Mouse (Mus musculus): ENCODE results near the gene Ltbp1. TPM values are rescaled to one million over a fixed set of nuclear protein-coding genes. Genes with fewer than 3 reads are reported as not detected.

Ltbp1 gene
- total RNA-seq (2021): 1 to 10 TPM; 5.0 to 5.1 TPM
- long read RNA-seq, full-length matches to known transcripts: 1 of 4 reads
- long read RNA-seq, partial matches to known transcripts: 1 of 4 reads
- long read RNA-seq, other reads (novel, unspliced or antisense): 2 of 4 reads

DNA sequence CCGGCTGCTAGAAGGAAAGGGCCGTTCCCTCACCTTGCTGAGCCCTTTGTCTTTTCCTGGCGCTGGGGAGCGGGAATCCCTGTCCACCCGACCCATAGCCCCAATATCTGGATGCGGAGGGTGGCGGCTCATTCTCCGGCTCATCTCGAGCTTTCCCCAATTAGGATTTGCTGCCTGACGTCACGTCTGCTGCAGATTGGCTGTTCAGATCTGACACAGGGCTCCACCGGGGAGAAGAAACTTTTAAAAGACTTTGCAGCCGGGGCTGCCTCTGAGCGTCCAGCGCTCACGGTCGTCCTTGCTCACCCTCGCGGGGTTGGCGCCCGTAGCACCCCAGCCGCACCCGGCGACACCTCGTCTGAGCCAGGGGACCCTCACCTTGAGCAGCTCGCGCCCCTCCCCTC lies at the start of gene Ltbp1:
Gene Ltbp1, plus strand, starts transcription at position 288 of the 404 bp plus-strand sequence.
- peak; percentile 27 to 38 for DNase-seq (ENCODE audit: low spot score in 2 of 2)

- DNase-seq (ENCODE audit: low spot score in 2 of 2): no peak
Measured at GRCm38 (mm10) chr17:74959481-74960245, 45.7 kb upstream of the Ltbp1 start.

DNA sequence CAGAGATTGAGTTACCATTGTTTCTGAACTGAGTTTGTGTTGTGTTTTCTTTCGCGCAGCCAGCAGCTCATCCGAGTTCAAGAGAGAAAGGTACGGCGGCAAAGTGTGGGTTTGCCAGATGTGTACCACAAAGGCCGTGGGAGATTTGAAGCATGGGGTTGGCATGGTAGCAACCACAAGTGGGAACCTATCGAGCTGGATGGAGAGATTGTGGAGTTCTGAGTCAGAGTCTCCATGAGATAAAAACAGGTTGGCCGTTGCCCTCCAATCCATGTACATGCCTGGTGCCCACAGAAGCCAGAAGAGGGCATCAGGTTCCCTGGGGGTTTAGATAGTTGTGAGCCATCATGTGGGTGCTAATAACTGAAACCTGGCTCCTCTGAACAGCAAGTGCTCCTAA lies 42.1 kb upstream of the Ltbp1 start:
- DNase-seq (ENCODE audit: low spot score in 2 of 2): no peak

GRCm38 (mm10) chr17:74963861-74964260 lies 41.5 kb upstream of the Ltbp1 start:
- DNase-seq (ENCODE audit: low spot score in 2 of 2): no peak

GRCm38 (mm10) chr17:74967298-74967848 lies 38.0 kb upstream of the Ltbp1 start:
- DNase-seq (ENCODE audit: low spot score in 2 of 2): no peak

DNA sequence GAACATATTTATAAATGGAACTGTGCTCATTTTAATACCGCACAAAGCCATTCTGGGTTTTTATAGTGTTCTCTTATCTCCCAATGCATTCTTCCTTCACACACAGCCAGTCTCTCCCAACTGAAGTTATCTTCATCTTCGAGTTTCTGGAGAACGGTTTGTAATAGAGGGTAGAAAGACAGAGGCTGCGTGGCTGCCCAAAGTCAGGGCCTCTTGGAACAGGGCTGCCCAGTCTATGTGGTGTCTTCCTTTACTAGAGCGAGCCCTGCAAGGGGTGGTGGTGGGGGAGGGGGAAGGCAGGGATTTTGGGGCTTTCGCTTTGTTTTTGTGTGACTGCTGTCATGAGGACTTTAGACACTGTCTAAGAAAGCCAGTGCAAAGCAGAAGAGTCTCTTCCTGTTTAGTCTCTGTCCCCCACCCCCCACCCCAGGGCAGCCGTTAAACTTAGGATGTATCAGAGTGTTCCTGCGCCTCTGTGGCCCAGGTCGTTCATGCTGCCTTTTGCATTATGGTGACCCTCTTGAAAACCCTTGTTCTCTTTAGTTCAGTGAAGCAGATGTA lies 37.1 kb upstream of the Ltbp1 start:
- no peak for DNase-seq (ENCODE audit: low spot score in 2 of 2)

GRCm38 (mm10) chr17:74968738-74969271 lies 36.6 kb upstream of the Ltbp1 start:
- DNase-seq (ENCODE audit: low spot score in 2 of 2): no peak

DNA sequence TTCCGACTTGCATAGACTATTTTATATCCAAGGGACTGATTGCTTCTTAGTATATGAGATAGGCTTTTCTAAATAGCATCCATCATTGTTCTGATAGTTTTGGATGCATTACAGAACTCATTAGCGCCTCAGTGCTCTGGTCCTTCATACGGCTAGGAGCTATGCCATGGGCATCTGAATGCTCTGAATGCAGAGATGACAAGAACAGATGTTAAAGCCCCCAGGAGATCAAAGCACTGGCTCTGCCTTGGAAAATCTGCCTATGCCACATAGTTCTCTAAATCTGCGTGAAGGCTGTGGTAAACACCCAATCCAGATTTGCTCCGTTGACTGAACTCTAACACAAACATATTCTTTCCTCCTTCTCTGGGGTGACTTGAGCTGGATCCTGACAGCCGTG lies 30.2 kb upstream of the Ltbp1 start:
- DNase-seq (ENCODE audit: low spot score in 2 of 2): no peak

DNA sequence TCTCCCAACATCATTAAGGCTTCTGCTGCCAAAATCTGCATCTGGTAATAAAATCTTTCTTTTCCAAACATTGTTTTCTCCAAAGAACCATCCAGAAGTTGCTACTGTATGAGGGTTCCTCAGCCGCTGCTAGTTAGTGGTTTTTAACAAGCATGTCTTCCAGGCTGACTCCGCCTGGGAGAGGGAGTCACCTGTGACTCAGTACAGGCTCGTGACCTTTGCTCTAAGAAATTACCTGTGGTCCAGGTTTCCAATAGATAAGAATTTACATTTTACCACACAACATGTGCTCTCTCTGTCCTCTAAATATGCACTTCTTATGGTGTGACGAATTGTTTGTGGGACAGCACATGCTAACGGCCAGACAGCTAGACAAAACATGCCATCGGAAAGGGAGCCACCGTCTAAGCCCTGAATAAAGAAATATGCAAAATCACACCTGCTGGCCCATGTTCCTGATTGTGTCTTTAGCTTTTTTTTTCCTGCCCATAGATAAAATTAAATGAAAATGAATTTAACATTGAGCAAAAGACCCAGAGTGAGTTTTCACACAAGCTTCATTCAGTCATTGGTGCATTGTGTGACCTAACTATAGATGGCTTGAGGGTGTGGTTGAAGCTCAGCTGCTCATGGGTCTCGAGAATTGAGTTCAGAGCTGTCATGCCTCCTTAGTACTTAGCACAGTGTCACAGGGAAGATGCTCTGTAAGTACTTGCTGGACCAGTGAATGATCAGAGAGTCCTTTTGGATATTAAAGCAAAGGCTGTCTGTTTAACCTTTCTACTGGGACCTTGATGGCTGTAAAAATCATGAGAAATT lies 29.0 kb upstream of the Ltbp1 start:
- no peak for DNase-seq (ENCODE audit: low spot score in 2 of 2)

GRCm38 (mm10) chr17:74979767-74980166 lies 25.6 kb upstream of the Ltbp1 start:
- no peak for DNase-seq (ENCODE audit: low spot score in 2 of 2)

- no peak for DNase-seq (ENCODE audit: low spot score in 2 of 2)
Measured at GRCm38 (mm10) chr17:74981703-74982102, 23.7 kb upstream of the Ltbp1 start.

DNA sequence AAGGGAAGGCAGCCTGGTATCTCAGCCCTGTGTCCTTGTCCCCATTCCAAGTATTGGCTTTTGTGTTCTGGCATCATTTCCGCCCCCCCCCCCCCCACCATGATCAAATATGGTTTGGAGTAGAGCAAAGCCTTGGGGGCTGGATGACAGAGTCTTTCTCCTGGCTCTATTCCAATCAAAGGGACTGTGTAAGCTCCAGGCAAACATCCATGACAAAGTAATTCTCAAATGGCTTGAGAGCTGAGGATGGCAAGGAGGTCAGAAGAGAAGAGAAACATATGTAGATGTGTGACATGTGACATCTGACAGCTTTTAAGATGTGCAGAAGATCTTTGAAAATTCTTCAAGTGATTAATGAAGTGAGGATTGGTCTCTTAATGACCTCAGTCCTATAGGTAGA lies 22.5 kb upstream of the Ltbp1 start:
- DNase-seq (ENCODE audit: low spot score in 2 of 2): no peak

GRCm38 (mm10) chr17:74984071-74984470 lies 21.3 kb upstream of the Ltbp1 start:
- no peak for DNase-seq (ENCODE audit: low spot score in 2 of 2)

- peak; percentile 46 to 79 for DNase-seq (ENCODE audit: low spot score in 2 of 2)
Measured at GRCm38 (mm10) chr17:74984681-74985080, 20.7 kb upstream of the Ltbp1 start.

DNA sequence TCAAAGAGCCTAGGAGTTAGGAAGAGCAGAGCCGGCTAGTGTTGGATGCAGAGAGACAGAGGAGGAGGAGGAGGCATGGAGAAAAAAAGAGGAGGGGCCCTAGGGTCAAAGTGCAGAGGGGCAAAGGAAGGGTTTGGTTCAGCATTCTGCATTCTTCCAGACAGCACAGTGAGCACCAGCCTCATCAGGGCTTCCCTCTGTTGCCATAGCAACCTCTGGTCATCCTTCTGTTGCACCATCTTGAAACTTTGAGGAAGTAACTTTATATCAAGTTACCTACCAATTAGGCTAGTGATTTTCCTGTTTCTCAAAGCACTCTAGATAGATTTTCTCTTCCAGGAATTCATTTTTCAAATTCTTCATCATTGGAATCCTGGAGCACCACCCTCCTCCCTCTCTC lies 18.3 kb upstream of the Ltbp1 start:
- DNase-seq (ENCODE audit: low spot score in 2 of 2): no peak

DNA sequence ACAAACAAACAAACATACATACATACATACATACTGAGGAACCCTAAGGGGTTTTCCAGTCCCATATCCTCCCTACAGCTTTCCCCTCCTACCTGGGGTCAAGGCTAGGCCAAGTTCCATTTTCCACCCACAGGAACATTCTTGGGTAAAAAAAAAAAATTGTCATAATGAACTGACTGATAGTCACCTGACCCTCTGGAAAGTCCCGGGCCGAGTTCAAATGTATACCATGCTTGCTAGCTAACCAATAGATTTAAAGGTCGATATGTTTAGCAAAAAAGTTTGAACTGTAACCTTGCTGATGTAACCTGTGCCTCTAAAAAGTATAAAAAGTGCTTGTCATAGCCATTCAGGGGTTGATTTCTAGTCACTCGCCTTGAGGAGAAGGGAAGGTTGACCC lies 15.7 kb upstream of the Ltbp1 start:
- no peak for DNase-seq (ENCODE audit: low spot score in 2 of 2)

DNA sequence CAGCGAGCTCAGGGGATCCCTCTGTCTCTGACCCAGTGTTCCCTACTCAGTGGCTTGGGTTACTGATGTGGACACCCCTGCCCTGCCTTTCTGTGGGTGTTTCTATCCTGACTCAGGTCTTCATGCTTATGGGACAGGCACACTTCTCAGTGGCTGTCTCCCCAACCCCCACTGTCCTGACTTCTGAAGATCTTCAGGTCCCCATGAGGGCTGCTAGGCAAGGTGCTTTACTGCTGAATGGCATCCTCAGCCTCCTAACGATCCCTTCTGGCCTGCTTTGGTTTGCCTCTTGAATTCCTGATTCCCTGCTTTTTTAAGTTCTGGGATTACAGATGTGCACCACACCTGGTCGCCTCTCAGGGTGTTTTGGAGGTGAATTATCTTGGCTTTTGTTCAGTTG lies 14.8 kb upstream of the Ltbp1 start:
- DNase-seq (ENCODE audit: low spot score in 2 of 2): no peak

DNA sequence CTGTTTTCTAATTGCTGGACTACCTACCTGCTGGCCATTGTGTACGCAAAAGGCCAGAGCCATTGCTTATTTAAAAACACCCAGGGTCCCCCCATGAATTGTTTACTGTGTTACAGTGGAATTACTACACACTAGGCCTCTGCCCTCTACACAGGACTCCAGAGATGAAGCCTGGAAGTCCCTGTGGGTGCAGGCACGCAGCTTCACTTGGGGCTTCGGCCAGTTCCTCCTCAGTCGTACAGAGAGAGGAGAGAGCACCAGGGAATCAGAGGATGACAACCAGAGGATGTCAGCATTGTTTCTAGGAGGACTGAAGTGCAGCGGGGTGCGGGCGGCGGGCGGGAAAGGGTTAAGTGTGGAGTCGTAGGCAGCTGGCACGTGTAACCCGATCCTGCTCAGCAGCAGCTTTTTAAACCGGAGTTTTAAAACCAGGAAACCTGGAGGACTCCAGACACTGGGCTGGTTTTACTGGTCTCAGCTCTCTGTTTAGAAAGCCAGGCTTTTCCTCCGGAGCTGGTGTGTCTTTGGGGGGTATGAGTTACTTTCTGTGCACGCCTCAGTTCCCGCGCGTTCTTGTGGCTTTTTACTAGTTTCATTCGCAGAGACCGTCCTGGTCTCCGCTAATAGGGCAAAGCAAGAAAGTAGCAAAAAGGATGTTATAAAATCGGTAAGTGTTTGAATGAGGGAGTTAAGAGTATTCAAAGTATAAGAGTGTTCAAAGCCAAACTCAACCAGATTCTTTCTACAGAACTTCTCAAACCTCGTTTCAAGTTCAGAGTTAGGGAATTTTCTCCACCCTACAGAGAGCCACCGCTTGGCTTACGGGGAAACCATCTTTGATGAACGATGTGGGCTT lies 11.4 kb upstream of the Ltbp1 start:
- DNase-seq (ENCODE audit: low spot score in 2 of 2): no peak

GRCm38 (mm10) chr17:74994582-74994893 lies 10.8 kb upstream of the Ltbp1 start:
- no peak for DNase-seq (ENCODE audit: low spot score in 2 of 2)

GRCm38 (mm10) chr17:74995266-74995665 lies 10.1 kb upstream of the Ltbp1 start:
- no peak for DNase-seq (ENCODE audit: low spot score in 2 of 2)

- no peak for DNase-seq (ENCODE audit: low spot score in 2 of 2)
Measured at GRCm38 (mm10) chr17:75000066-75000465, 5.3 kb upstream of the Ltbp1 start.

Measured in layer of hippocampus, adult 18-20 months (tissue).